Mouse (Mus musculus): ENCODE results near the gene Tmem144. TPM values are rescaled to one million over a fixed set of nuclear protein-coding genes. Genes with fewer than 3 reads are reported as not detected.
A peak's percentile ranks its signal among the peaks of the same experiment; 100 is the strongest.

Tmem144 gene
- total and polyA plus RNA-seq, 3 experiments, result 0.59 to 2.0 (median 1.3) TPM

GRCm38 (mm10) chr3:79789554-79789953 lies 63.0 kb downstream of the Tmem144 start:
- Histone ChIP-seq H3K27me3 (replicated peaks) (no peaks in the 10 kb centered on the region), H3K36me3 (replicated peaks in 1 of 2; ENCODE audit: control insufficient read depth in 1 of 2, insufficient read depth in 1 of 2, low read length in 1 of 2) (no peaks in the 10 kb centered on the region), H3K9ac (ENCODE audit: insufficient read depth, low read depth) (no peak overlapping the region), H3K4me2 (ENCODE audit: insufficient read depth, low read depth, poor library complexity, severe bottlenecking) (no peak overlapping the region), H3K27ac (ENCODE audit: insufficient read depth, low read depth) (no peak overlapping the region), H3K4me3 (replicated peaks in 1 of 3; ENCODE audit: low read depth in 2 of 3, low read length in 2 of 3, poor library complexity in 1 of 3) (no peak overlapping the region), H3K79me2 (replicated peaks; ENCODE audit: control insufficient read depth, extremely low read depth, insufficient read depth, poor library complexity, severe bottlenecking) (no peaks in the 10 kb centered on the region), H3K4me1 (ENCODE audit: control insufficient read depth in 1 of 2, insufficient read depth in 2 of 2) (peaks cover 0 to 7% of the 10 kb centered on the region in 2 experiments; a peak in 2 of 4 replicates), H3K9me3 (replicated peaks; ENCODE audit: low read length) (peaks cover 2% of the 10 kb centered on the region)
- DNase-seq (ENCODE audit: extremely low read depth), result no peak
- in situ Hi-C loops (cut with MboI; ENCODE audit: low pct_ligation_motif_present, low pct_unique_long_range_greater_than_20kb, low sequenced_read_pairs) (no loop called here), dilution Hi-C loops (cut with MboI; ENCODE audit: extremely low pct_ligation_motif_present, extremely low pct_unique_long_range_greater_than_20kb, low sequenced_read_pairs) (no loop called here)
- TF ChIP-seq ZNF384 (IDR thresholded peaks at IDR 0.05; ENCODE audit: low read depth, low read length), result no peak
- TF ChIP-seq EP300 (IDR thresholded peaks at IDR 0.05; ENCODE audit: low read length), result no peak
- TF ChIP-seq GABPA (IDR thresholded peaks at IDR 0.05; ENCODE audit: insufficient replicate concordance, low read depth, low read length), result no peak

- no peaks in the 10 kb centered on the region for H3K36me3 ChIP-seq (replicated peaks in 1 of 2; ENCODE audit: control insufficient read depth in 1 of 2, insufficient read depth in 1 of 2, low read length in 1 of 2)
- dilution Hi-C loops (cut with MboI; ENCODE audit: extremely low pct_ligation_motif_present, extremely low pct_unique_long_range_greater_than_20kb, low sequenced_read_pairs) (no loop called here), in situ Hi-C loops (cut with MboI; ENCODE audit: low pct_ligation_motif_present, low pct_unique_long_range_greater_than_20kb, low sequenced_read_pairs) (no loop called here)
- no peak for TF ChIP-seq CHD1 (IDR thresholded peaks at IDR 0.05; ENCODE audit: low read depth, low read length)
- TF ChIP-seq TCF12 (IDR thresholded peaks at IDR 0.05; ENCODE audit: low read depth, low read length), result no peak
- no peak for TF ChIP-seq CTCF (conservative IDR thresholded peaks at IDR 0.05 in 1 of 2, IDR thresholded peaks at IDR 0.05 in 1 of 2; ENCODE audit: low read depth in 2 of 2, low read length in 2 of 2)
- no peak for TF ChIP-seq BHLHE40 (IDR thresholded peaks at IDR 0.05; ENCODE audit: low read depth, low read length)
- no peak for TF ChIP-seq MYC (IDR thresholded peaks at IDR 0.05; ENCODE audit: low read depth, low read length)
- no peak for TF ChIP-seq MAFK (IDR thresholded peaks at IDR 0.05; ENCODE audit: insufficient replicate concordance, low read length)
- TF ChIP-seq HCFC1 (IDR thresholded peaks at IDR 0.05; ENCODE audit: low read depth, low read length), result no peak
- no peak for TF ChIP-seq RCOR1 (conservative IDR thresholded peaks at IDR 0.05; ENCODE audit: low read depth, low read length)
- TF ChIP-seq PAX5 (IDR thresholded peaks at IDR 0.05; ENCODE audit: low read length), result no peak
- TF ChIP-seq NRF1 (IDR thresholded peaks at IDR 0.05; ENCODE audit: low read depth, low read length), result no peak
- TF ChIP-seq USF2 (conservative IDR thresholded peaks at IDR 0.05; ENCODE audit: low read depth, low read length), result no peak
- no peak for TF ChIP-seq KAT2A (IDR thresholded peaks at IDR 0.05; ENCODE audit: insufficient replicate concordance, low read length)
- no peak for TF ChIP-seq MAZ (IDR thresholded peaks at IDR 0.05; ENCODE audit: low read depth, low read length)
- no peak for TF ChIP-seq NELFE (IDR thresholded peaks at IDR 0.05; ENCODE audit: low read depth, low read length)
- no peak for TF ChIP-seq ELF1 (IDR thresholded peaks at IDR 0.05; ENCODE audit: low read depth, low read length)
- H3K27me3 ChIP-seq (replicated peaks), result no peaks in the 10 kb centered on the region
- peak; percentile 27 for DNase-seq (ENCODE audit: extremely low read depth)
- H3K27ac ChIP-seq (ENCODE audit: insufficient read depth, low read depth), result no peak overlapping the region
- H3K4me1 ChIP-seq (ENCODE audit: control insufficient read depth in 1 of 2, insufficient read depth in 2 of 2), result peaks cover 0 to 7% of the 10 kb centered on the region in 2 experiments; a peak in 2 of 4 replicates
- H3K4me2 ChIP-seq (ENCODE audit: insufficient read depth, low read depth, poor library complexity, severe bottlenecking), result peak overlapping the region; percentile 13; the same call in 1 of the 2 replicates
- H3K79me2 ChIP-seq (replicated peaks; ENCODE audit: control insufficient read depth, extremely low read depth, insufficient read depth, poor library complexity, severe bottlenecking), result no peaks in the 10 kb centered on the region
- H3K9ac ChIP-seq (ENCODE audit: insufficient read depth, low read depth), result no peak overlapping the region
- peaks cover 2% of the 10 kb centered on the region for H3K9me3 ChIP-seq (replicated peaks; ENCODE audit: low read length)
- no peak overlapping the region for H3K4me3 ChIP-seq (replicated peaks in 1 of 3; ENCODE audit: low read depth in 2 of 3, low read length in 2 of 3, poor library complexity in 1 of 3)
These were observed 63.6 kb downstream of the Tmem144 start for GRCm38 (mm10) chr3:79788959-79789358.
